11 mouse cellular contexts compared by ENCODE assay signal in genomic region chr2:154713083-154713482, GRCm38 (mm10). TPM values are rescaled to one million over a fixed set of nuclear protein-coding genes. Genes with fewer than 3 reads are reported as not detected.
DNase-seq lines count a peak whose midpoint lies in the region; TF ChIP-seq lines count a peak whose summit lies in the region.
"Had no signal": no experiment of that assay in that cellular context is flagged by ENCODE, and none has a peak within 500 bp of the region (broad histone marks: within the 10 kb centered on the region; RNA-seq: fewer than 3 reads in every experiment).

No protein-coding gene starts in this region.

- H3K27ac ChIP-seq in cortical plate, adult 2 months (ENCODE audit: insufficient read depth, low read length), result no peak overlapping the region
- H3K27ac ChIP-seq: neural tube, embryonic 12.5 days had no signal

- H3K4me1 ChIP-seq in cortical plate, adult 2 months (ENCODE audit: control insufficient read depth, insufficient read depth, low read length), result no peaks in the 10 kb centered on the region
- H3K4me1 ChIP-seq: neural tube, embryonic 12.5 days had no signal

- peak; percentile 37 for DNase-seq in kidney, postnatal 10 days
- DNase-seq in kidney, postnatal 25 days, result no peak
- DNase-seq in 3134 (ENCODE audit: extremely low read depth, insufficient read length, low spot score), result peak; percentile 35
- peak; percentile 65 for DNase-seq in A20 (ENCODE audit: low read depth, low spot score)
- no peak for DNase-seq in layer of hippocampus, postnatal 36 days
- DNase-seq in kidney, adult 18-20 months, result no peak
- DNase-seq: spleen, adult 18-20 months had no signal

- no peak for TF ChIP-seq POLR2A in cortical plate, adult 2 months (IDR thresholded peaks at IDR 0.05; ENCODE audit: extremely low read depth, insufficient read depth, low read length)

- TF ChIP-seq CTCF in cortical plate, adult 2 months (IDR thresholded peaks at IDR 0.05; ENCODE audit: extremely low read depth, insufficient read depth, low read length), result peak; percentile 51

- H3K4me3 ChIP-seq in cortical plate, adult 2 months (ENCODE audit: insufficient read depth, low read length), result no peak overlapping the region
- H3K4me3 ChIP-seq: neural tube, embryonic 12.5 days had no signal

RNA-seq across cellular contexts. Expression of gene Gm14214, which starts 56.7 kb away (rescaled TPM):
- not detected in 2 replicates for polyA plus RNA-seq in cortical plate, adult 2 months (2012; rRNA removed)
- not detected for total RNA-seq in layer of hippocampus, postnatal 36 days (2021)
- total RNA-seq: gastrocnemius, postnatal 4 days had no signal
- polyA plus RNA-seq: limb, embryonic 14.5 days; neural tube, embryonic 12.5 days had no signal

Comparison
In these comparisons a context has a peak if more than half of its experiments do, and no peak if none do; other contexts are left out.
1. DNase-seq: peak in kidney, postnatal 10 days (single experiment), 3134 (single experiment) and A20 (single experiment); none in kidney, postnatal 25 days (0 of 2), layer of hippocampus, postnatal 36 days (0 of 2) and kidney, adult 18-20 months (single experiment).